Mouse (Mus musculus) stomach, embryonic 15.5 days (tissue): ENCODE measurements around the gene Tanc2. TPM values are rescaled to one million over a fixed set of nuclear protein-coding genes. Genes with fewer than 3 reads are reported as not detected.

Experiments used
- ATAC-seq: fragments of 200-750 bp; cut with Nextera tagmentation; 2 replicates; pipeline ENCODE4 v1.8.0; 2017; ENCODE audit warnings: low read depth, moderate number of reproducible peaks, moderate TSS enrichment; ENCODE audit not compliant: insufficient read depth, low FRiP score
- H3K27ac ChIP-seq: fragments of 300-500 bp; sonication (generic); 2 replicates; pipeline ENCODE4 v1.5.1; 2015; ENCODE audit warnings: mild to moderate bottlenecking, inconsistent platforms
- H3K27me3 ChIP-seq: fragments of 300-500 bp; sonication (generic); replicated peaks from 2 replicates; pipeline ENCODE4 v1.6.1; 2015; ENCODE audit warnings: inconsistent platforms
- H3K36me3 ChIP-seq: fragments of 300-500 bp; sonication (generic); 2 replicates; pipeline ENCODE4 v1.6.1; 2015; ENCODE audit warnings: inconsistent platforms
- H3K4me1 ChIP-seq: fragments of 300-500 bp; sonication (generic); 2 replicates; pipeline ENCODE4 v1.6.1; 2015; ENCODE audit warnings: inconsistent platforms
- H3K4me2 ChIP-seq: fragments of 300-500 bp; sonication (generic); 2 replicates; pipeline ENCODE4 v1.6.1; 2015; ENCODE audit warnings: mild to moderate bottlenecking, inconsistent platforms
- H3K4me3 ChIP-seq: fragments of 300-500 bp; sonication (generic); replicated peaks from 2 replicates; pipeline ENCODE4 v1.5.1; 2015; ENCODE audit warnings: inconsistent platforms
- H3K9ac ChIP-seq: fragments of 300-500 bp; sonication (generic); 2 replicates; pipeline ENCODE4 v1.6.1; 2015; ENCODE audit warnings: inconsistent platforms
- H3K9me3 ChIP-seq: fragments of 300-500 bp; sonication (generic); 2 replicates; pipeline ENCODE4 v1.6.1; 2016; ENCODE audit warnings: inconsistent platforms
- WGBS: fragments of 180-500 bp; shearing (Covaris S2); methylation state at CpG from one replicate; pipeline ENCODE4 v1.1.7; 2015; 5-methylcytosine and 5-hydroxymethylcytosine counted together
- polyA plus RNA-seq: library from polyadenylated mRNA; unstranded; fragments of >200 nt; fragmentation: Nextera tagmentation; extraction: Ambion mirVana; gene quantifications from 2 replicates; pipeline ENCODE4 v1.2.1, GENCODE M21; 2015

Gene Tanc2
- polyA plus RNA-seq, 1 experiment from 2014 or later = 9.6 TPM

DNA sequence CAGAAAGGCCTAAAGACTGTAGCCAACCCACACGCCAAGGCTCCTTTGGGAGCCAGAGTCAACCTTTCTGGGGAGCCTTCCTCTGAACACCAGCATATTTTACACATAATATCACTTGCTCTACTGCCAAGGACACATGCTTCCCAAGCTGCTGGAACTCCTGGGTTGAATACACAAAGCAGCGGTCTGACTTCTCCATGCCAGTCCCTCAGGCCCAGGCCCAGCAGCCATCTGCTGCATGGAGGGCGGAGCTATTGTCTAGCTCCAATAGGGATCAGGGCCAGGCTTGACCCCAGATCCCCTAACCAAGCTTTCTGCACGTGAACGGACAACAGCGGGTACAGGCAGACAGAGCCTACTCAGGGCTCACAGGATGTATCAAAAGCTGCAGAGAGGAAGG, 345.0 kb downstream of the Tanc2 start:
- Histone ChIP-seq H3K4me2 (no peak overlapping the region), H3K4me3 (no peak overlapping the region), H3K36me3 (no peaks in the 10 kb centered on the region), H3K4me1 (no peaks in the 10 kb centered on the region), H3K27ac (no peak overlapping the region), H3K27me3 (no peaks in the 10 kb centered on the region), H3K9ac (no peak overlapping the region), H3K9me3 (no peaks in the 10 kb centered on the region)
- 54% methylated on average over 6 of the region's 6 CpGs for WGBS
- no peak for ATAC-seq

GRCm38 (mm10) chr11:105935496-105935895, 345.7 kb downstream of the Tanc2 start:
- H3K9ac ChIP-seq = no peak overlapping the region
- H3K36me3 ChIP-seq = no peaks in the 10 kb centered on the region
- 85% methylated on average over 8 of the region's 8 CpGs for WGBS
- no peaks in the 10 kb centered on the region for H3K27me3 ChIP-seq
- H3K4me2 ChIP-seq = no peak overlapping the region
- ATAC-seq = no peak
- no peak overlapping the region for H3K27ac ChIP-seq
- no peaks in the 10 kb centered on the region for H3K4me1 ChIP-seq
- H3K4me3 ChIP-seq = no peak overlapping the region
- no peaks in the 10 kb centered on the region for H3K9me3 ChIP-seq

DNA sequence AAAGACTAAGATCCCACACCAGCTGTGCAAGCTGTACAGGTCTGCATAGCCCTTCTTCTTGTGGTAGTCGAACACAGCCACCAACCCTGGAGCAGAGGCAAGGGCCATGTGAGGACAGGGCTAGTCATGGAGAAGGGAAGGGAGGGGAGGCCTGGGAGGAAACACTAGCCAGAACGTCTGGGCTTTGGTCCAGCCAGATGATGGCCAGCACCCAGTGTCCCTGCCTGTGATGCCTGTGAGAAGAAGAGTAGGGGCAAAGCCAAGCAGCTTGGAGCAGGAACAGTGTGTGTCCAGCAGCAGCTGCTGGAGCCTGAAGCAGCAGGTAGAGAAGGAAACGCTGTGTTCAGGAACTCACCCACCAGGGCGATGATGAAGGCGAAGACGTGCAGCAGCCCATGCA, 346.4 kb downstream of the Tanc2 start:
- WGBS = 86% methylated on average over 6 of the region's 6 CpGs
- Histone ChIP-seq H3K36me3 (no peaks in the 10 kb centered on the region), H3K27ac (no peak overlapping the region), H3K4me3 (no peak overlapping the region), H3K9me3 (no peaks in the 10 kb centered on the region), H3K9ac (no peak overlapping the region), H3K27me3 (no peaks in the 10 kb centered on the region), H3K4me1 (no peaks in the 10 kb centered on the region), H3K4me2 (no peak overlapping the region)
- no peak for ATAC-seq

DNA sequence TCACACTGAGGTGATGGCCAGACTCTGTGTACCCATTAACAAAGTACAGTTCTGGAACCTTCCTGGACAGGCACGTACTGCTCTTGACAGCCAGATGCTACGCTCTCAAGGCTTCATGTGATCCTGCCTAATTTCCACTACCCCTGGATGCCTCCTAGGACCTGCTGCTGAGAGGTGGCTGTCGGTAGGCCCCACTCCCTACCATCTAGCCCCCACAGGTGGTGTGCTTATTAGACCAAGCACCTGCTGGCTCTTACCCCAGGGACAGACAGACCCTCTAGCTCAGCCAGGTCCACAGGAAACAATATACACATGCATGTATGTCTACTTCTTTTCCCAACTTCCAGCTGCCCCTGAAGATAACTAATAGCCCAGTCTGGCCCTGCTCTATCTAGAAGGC, 347.2 kb downstream of the Tanc2 start:
- H3K4me3 ChIP-seq = no peak overlapping the region
- no peaks in the 10 kb centered on the region for H3K27me3 ChIP-seq
- H3K36me3 ChIP-seq = no peaks in the 10 kb centered on the region
- no peak overlapping the region for H3K27ac ChIP-seq
- no peak for ATAC-seq
- H3K9ac ChIP-seq = no peak overlapping the region
- no peaks in the 10 kb centered on the region for H3K4me1 ChIP-seq
- no peak overlapping the region for H3K4me2 ChIP-seq
- 94% methylated on average over 3 of the region's 3 CpGs for WGBS
- no peaks in the 10 kb centered on the region for H3K9me3 ChIP-seq

GRCm38 (mm10) chr11:105938771-105939170, 349.0 kb downstream of the Tanc2 start:
- H3K9ac ChIP-seq = no peak overlapping the region
- H3K4me1 ChIP-seq = no peaks in the 10 kb centered on the region
- H3K4me2 ChIP-seq = no peak overlapping the region
- no peak for ATAC-seq
- no peaks in the 10 kb centered on the region for H3K9me3 ChIP-seq
- no peak overlapping the region for H3K4me3 ChIP-seq
- 56% methylated on average over 9 of the region's 9 CpGs for WGBS
- no peak overlapping the region for H3K27ac ChIP-seq
- no peaks in the 10 kb centered on the region for H3K36me3 ChIP-seq
- 0 out of 2 replicates have a peak, but pooled peaks cover 3% of the 10 kb centered on the region for H3K27me3 ChIP-seq

DNA sequence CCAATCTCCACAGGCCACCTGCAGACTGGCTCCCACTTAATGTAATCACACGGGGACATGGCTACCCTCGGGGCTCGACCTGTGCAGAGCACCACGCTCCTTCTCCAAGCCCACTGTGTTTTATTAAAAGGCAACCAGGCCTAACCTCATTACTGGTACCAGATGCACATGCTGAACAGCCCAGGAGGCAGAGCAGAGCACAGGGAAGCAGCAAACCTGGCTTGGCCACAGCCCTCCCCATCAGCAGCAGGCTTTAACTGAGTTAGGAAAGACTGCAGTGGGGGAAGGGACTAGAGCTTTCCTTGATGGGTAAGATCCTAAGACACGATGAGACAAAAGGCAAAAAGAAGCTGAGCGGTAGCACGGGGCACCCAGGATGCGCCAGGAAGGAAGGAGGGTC, 352.2 kb downstream of the Tanc2 start:
- Histone ChIP-seq H3K4me2 (no peak overlapping the region), H3K9ac (no peak overlapping the region), H3K27ac (no peak overlapping the region), H3K36me3 (no peaks in the 10 kb centered on the region), H3K4me3 (no peak overlapping the region), H3K27me3 (0 out of 2 replicates have a peak, but pooled peaks cover 6% of the 10 kb centered on the region), H3K4me1 (peaks cover 14% of the 10 kb centered on the region), H3K9me3 (no peaks in the 10 kb centered on the region)
- ATAC-seq = no peak
- 64% methylated on average over 8 of the region's 8 CpGs for WGBS

DNA sequence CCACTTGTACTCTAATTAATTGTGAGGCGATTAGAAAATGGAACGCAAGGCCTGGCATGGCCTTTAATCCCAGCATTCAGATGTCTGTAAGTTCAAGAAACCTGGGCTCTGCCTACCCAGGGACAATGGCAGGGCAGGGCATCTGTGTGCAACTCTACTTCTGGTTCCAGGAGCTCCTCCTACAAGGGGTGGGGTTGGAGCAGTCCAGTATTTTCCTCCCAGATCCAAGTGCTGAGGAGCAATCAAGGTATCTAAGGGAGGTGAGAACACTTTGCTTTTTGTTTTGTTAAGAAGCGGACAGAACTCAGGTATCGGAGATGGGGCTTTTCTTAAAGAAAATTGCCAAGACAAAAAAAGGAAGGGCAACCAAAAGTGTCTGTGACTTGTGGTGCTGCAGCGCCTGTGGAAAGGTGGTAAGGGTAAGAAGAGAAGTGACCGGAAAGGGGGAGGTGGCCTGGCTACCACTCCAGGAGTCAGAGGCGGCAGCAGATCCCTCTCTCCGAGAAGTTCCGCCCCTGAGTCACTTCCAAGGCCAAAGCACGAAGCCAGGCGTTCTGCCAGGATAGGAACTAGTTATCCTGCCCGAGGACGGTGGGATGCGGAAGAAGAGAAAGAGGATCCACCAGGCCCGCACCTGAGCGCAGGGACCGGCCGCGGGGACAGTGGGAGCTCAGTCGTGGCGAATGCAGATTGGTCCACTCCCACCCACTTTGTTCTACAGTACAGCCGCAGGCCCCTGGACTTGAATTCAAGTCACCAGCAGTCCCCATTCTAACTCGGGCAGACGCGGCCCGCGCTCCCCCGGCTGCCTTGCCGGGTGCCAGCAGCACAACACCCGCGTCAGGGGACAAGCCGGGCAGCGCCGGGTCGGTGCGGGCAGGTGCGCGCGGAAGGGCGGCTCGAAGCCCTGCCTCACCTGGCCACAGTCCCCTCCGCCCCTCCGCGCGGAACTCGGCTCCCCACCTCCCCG, 353.6 kb downstream of the Tanc2 start:
- peak overlapping the region; percentile 58 for H3K4me3 ChIP-seq
- H3K36me3 ChIP-seq = no peaks in the 10 kb centered on the region
- peak overlapping the region; percentile 91 for H3K27ac ChIP-seq
- WGBS = 5% methylated on average over 47 of the region's 47 CpGs
- peaks cover 17% of the 10 kb centered on the region for H3K4me1 ChIP-seq
- peak overlapping the region; percentile 94 for H3K4me2 ChIP-seq
- 0 out of 2 replicates have a peak, but pooled peaks have one; percentile 36 for ATAC-seq
- H3K9me3 ChIP-seq = no peaks in the 10 kb centered on the region
- H3K9ac ChIP-seq = peak overlapping the region; percentile 32
- 0 out of 2 replicates have a peak, but pooled peaks cover 6% of the 10 kb centered on the region for H3K27me3 ChIP-seq

DNA sequence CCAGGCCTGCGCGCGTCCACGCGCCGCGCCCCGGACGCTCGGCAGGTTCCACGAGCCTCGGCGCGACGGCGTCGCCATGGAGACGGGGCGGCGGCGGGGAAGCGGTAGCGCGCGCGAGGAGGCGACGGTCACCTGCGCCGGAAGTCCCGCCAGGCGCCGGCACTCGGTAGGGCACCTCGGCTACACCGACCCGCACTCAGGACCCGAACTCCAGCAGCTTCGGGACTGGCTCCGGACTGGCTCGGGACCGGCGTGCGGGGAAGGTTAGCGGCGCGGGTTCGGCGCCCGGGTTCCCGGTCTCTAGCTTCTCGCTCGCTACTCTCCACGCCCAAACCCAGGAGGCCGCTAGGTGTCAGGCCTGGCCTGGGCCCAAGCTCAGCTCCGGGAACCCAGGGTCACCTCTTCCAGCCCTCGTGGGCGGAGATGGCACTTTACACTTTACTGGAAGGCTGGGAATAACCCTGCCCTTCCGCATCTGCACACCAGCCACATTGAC, 354.4 kb downstream of the Tanc2 start:
- Histone ChIP-seq H3K4me3 (peak overlapping the region; percentile 58), H3K4me1 (peaks cover 17% of the 10 kb centered on the region), H3K27ac (peak overlapping the region; percentile 91), H3K9ac (peak overlapping the region; percentile 32), H3K27me3 (0 out of 2 replicates have a peak, but pooled peaks cover 6% of the 10 kb centered on the region), H3K9me3 (no peaks in the 10 kb centered on the region), H3K4me2 (peak overlapping the region; percentile 94), H3K36me3 (no peaks in the 10 kb centered on the region)
- peak; percentile 69 for ATAC-seq
- WGBS = under 1% methylated on average over 59 of the region's 59 CpGs

GRCm38 (mm10) chr11:105944770-105945672, 355.2 kb downstream of the Tanc2 start:
- 0 out of 2 replicates have a peak, but pooled peaks cover 6% of the 10 kb centered on the region for H3K27me3 ChIP-seq
- no peaks in the 10 kb centered on the region for H3K36me3 ChIP-seq
- no peak overlapping the region for H3K9ac ChIP-seq
- peak overlapping the region; percentile 58 for H3K4me3 ChIP-seq
- 65% methylated on average over 16 of the region's 16 CpGs for WGBS
- H3K9me3 ChIP-seq = no peaks in the 10 kb centered on the region
- H3K4me1 ChIP-seq = peaks cover 17% of the 10 kb centered on the region
- no peak for ATAC-seq
- peak overlapping the region; percentile 94 for H3K4me2 ChIP-seq
- peak overlapping the region; percentile 91 for H3K27ac ChIP-seq

GRCm38 (mm10) chr11:105946694-105947154, 356.9 kb downstream of the Tanc2 start:
- Histone ChIP-seq H3K36me3 (no peaks in the 10 kb centered on the region), H3K4me2 (no peak overlapping the region), H3K27me3 (0 out of 2 replicates have a peak, but pooled peaks cover 6% of the 10 kb centered on the region), H3K9ac (no peak overlapping the region), H3K4me1 (peaks cover 17% of the 10 kb centered on the region), H3K9me3 (no peaks in the 10 kb centered on the region), H3K27ac (peak overlapping the region; percentile 53), H3K4me3 (no peak overlapping the region)
- WGBS = 31% methylated on average over 11 of the region's 11 CpGs
- ATAC-seq = peak; percentile 31; the same call in 1 of the 2 replicates

GRCm38 (mm10) chr11:105948255-105948654, 358.5 kb downstream of the Tanc2 start:
- H3K27me3 ChIP-seq = 0 out of 2 replicates have a peak, but pooled peaks cover 6% of the 10 kb centered on the region
- no peak overlapping the region for H3K9ac ChIP-seq
- H3K27ac ChIP-seq = no peak overlapping the region
- H3K4me2 ChIP-seq = no peak overlapping the region
- no peak for ATAC-seq
- WGBS = 74% methylated on average over 2 of the region's 2 CpGs
- peaks cover 17% of the 10 kb centered on the region for H3K4me1 ChIP-seq
- H3K36me3 ChIP-seq = no peaks in the 10 kb centered on the region
- no peaks in the 10 kb centered on the region for H3K9me3 ChIP-seq
- no peak overlapping the region for H3K4me3 ChIP-seq
